Mouse (Mus musculus) myocyte (in vitro differentiated cells): ENCODE results near the gene Gucy2e.

Experiments
- CEBPB ChIP-seq: IDR thresholded peaks from 2 replicates; pipeline ENCODE4 v1.6.1; 2011; ENCODE audit warnings: mild to moderate bottlenecking, moderate library complexity; ENCODE audit not compliant: poor library complexity, insufficient read depth, severe bottlenecking
- E2F4 ChIP-seq: IDR thresholded peaks from one replicate; pipeline ENCODE4 v1.6.1; 2011; ENCODE audit warnings: mild to moderate bottlenecking, control low read depth, moderate library complexity; ENCODE audit not compliant: insufficient read depth
- MAX ChIP-seq: IDR thresholded peaks from one replicate; pipeline ENCODE4 v1.6.1; 2011; ENCODE audit warnings: low read depth, mild to moderate bottlenecking, control low read depth
- MYOD1 ChIP-seq, 3 experiments: IDR thresholded peaks; one replicate each; pipeline ENCODE4 v1.6.1; 2011; ENCODE audit warnings: control low read depth in 2 of 3, low read depth in 2 of 3, mild to moderate bottlenecking in 2 of 3, moderate library complexity in 1 of 3; ENCODE audit not compliant: insufficient read length in 2 of 3, control insufficient read depth in 1 of 3
- POLR2A ChIP-seq: IDR thresholded peaks from one replicate; pipeline ENCODE4 v1.6.1; 2011; ENCODE audit warnings: low read depth, mild to moderate bottlenecking, control low read depth, moderate library complexity; ENCODE audit not compliant: insufficient read length
- POLR2AphosphoS2 ChIP-seq: IDR thresholded peaks from one replicate; pipeline ENCODE4 v1.6.1; 2011; ENCODE audit warnings: low read depth, control low read depth; ENCODE audit not compliant: insufficient read length
- REST ChIP-seq: IDR thresholded peaks from one replicate; pipeline ENCODE4 v1.6.1; 2011; ENCODE audit warnings: mild to moderate bottlenecking, control low read depth, moderate library complexity; ENCODE audit not compliant: insufficient read depth, insufficient read length
- SRF ChIP-seq: IDR thresholded peaks from one replicate; pipeline ENCODE4 v1.6.1; 2011; ENCODE audit warnings: low read depth; ENCODE audit not compliant: control insufficient read depth, insufficient read length
- TCF3 ChIP-seq: IDR thresholded peaks from one replicate; pipeline ENCODE4 v1.6.1; 2011; ENCODE audit warnings: low read depth, control low read depth; ENCODE audit not compliant: insufficient read length
- USF1 ChIP-seq: IDR thresholded peaks from one replicate; pipeline ENCODE4 v1.6.1; 2011; ENCODE audit warnings: low read depth, mild to moderate bottlenecking, control low read depth, moderate library complexity

DNA sequence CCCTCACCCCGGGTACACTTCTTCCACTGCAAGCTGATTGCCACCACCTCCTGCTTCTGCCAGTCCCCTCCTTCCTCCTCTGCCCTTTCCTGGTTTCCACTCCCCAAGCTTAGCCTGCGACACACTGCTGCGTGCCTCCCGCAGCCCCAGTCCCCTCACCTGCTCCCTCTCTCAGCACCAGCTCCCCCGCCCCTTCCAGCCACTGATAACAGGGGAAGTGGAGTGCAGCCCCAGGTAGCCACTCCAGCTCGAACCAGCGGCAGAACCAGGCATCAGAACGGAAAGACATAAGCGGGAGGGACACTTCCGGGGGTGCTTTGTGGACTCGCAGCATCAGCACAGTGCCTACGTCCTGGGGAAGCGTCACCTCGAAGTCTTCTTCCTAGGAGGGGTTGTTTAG, 39.6 kb downstream of the Gucy2e start:
- TF ChIP-seq MYOD1 (IDR thresholded peaks at IDR 0.05; ENCODE audit: control insufficient read depth in 1 of 3, insufficient read length in 2 of 3, low read depth in 2 of 3) (no peak), TCF3 (no peak), POLR2A (no peak), E2F4 (no peak), MAX (no peak), SRF (no peak), REST (no peak), USF1 (no peak), POLR2AphosphoS2 (no peak), CEBPB (no peak)
